Mouse (Mus musculus) CH12.LX (cell line): ENCODE results near the gene Fxyd2. TPM values are rescaled to one million over a fixed set of nuclear protein-coding genes. Genes with fewer than 3 reads are reported as not detected.

ENCODE experiments used
- DNase-seq: peaks from one replicate; pipeline ENCODE4 v3.0.0-alpha.2; 2013; ENCODE audit errors: extremely low read depth
- H3K27ac ChIP-seq: 2 replicates; pipeline ENCODE4 v1.5.1; 2012; ENCODE audit warnings: low read depth, mild to moderate bottlenecking, control low read depth, moderate library complexity; ENCODE audit not compliant: insufficient read depth
- H3K27me3 ChIP-seq: replicated peaks from 2 replicates; pipeline ENCODE3; 2012; ENCODE audit warnings: inconsistent platforms
- H3K36me3 ChIP-seq, 2 experiments: replicated peaks in 1 of 2; 2 replicates each; pipeline versions ENCODE3 to v1.6.1; 2012; ENCODE audit warnings: inconsistent platforms in 1 of 2, low read length in 1 of 2, mild to moderate bottlenecking in 1 of 2, mixed read lengths in 1 of 2, moderate library complexity in 1 of 2; ENCODE audit not compliant: control insufficient read depth in 1 of 2, insufficient read depth in 1 of 2
- H3K4me1 ChIP-seq, 2 experiments: 2 replicates each; pipeline ENCODE4 v1.6.1; 2012; ENCODE audit warnings: inconsistent platforms in 1 of 2, moderate library complexity in 1 of 2; ENCODE audit not compliant: insufficient read depth in 2 of 2, control insufficient read depth in 1 of 2
- H3K4me2 ChIP-seq: 2 replicates; pipeline ENCODE4 v1.6.1; 2012; ENCODE audit warnings: low read depth, mild to moderate bottlenecking, control low read depth; ENCODE audit not compliant: poor library complexity, insufficient read depth, severe bottlenecking
- H3K4me3 ChIP-seq, 3 experiments: fragments of 150-350 bp in 1 of 3; sonication (generic) in 1 of 3; replicated peaks in 1 of 3; 2 replicates each; pipeline versions ENCODE3 to v1.5.1; 2011 to 2012; ENCODE audit warnings: low read depth in 2 of 3, low read length in 2 of 3, mild to moderate bottlenecking in 2 of 3, moderate library complexity in 2 of 3, control low read depth in 1 of 3, improper control_type of control experiment in 1 of 3, inconsistent platforms in 1 of 3, mixed read lengths in 1 of 3; ENCODE audit not compliant: poor library complexity in 1 of 3
- H3K79me2 ChIP-seq: replicated peaks from 2 replicates; pipeline ENCODE4 v1.6.1; 2012; ENCODE audit warnings: mild to moderate bottlenecking, moderate library complexity; ENCODE audit not compliant: control insufficient read depth, poor library complexity, insufficient read depth, severe bottlenecking; ENCODE audit errors: extremely low read depth
- H3K9ac ChIP-seq: 2 replicates; pipeline ENCODE4 v1.6.1; 2012; ENCODE audit warnings: low read depth, mild to moderate bottlenecking, control low read depth, moderate library complexity; ENCODE audit not compliant: insufficient read depth
- H3K9me3 ChIP-seq: replicated peaks from 2 replicates; pipeline ENCODE3; 2012; ENCODE audit warnings: low read length, inconsistent platforms, mixed read lengths
- BHLHE40 ChIP-seq: IDR thresholded peaks from 2 replicates; pipeline ENCODE4 v1.6.1; 2011; ENCODE audit warnings: mild to moderate bottlenecking, low read depth, low read length, improper control_type of control experiment
- CHD1 ChIP-seq: IDR thresholded peaks from 2 replicates; pipeline ENCODE4 v1.6.1; 2012; ENCODE audit warnings: low read depth, low read length, improper control_type of control experiment, inconsistent platforms
- ETS1 ChIP-seq: conservative IDR thresholded peaks from 2 replicates; pipeline ENCODE4 v1.6.1; 2012; ENCODE audit warnings: low read depth, mild to moderate bottlenecking, inconsistent platforms, low read length, improper control_type of control experiment, moderate library complexity
- GABPA ChIP-seq: IDR thresholded peaks from 2 replicates; pipeline ENCODE4 v1.6.1; 2012; ENCODE audit warnings: low read depth, low read length, improper control_type of control experiment, inconsistent platforms; ENCODE audit not compliant: insufficient replicate concordance
- HCFC1 ChIP-seq: IDR thresholded peaks from 2 replicates; pipeline ENCODE4 v1.6.1; 2012; ENCODE audit warnings: low read depth, mild to moderate bottlenecking, inconsistent platforms, low read length, improper control_type of control experiment
- JUN ChIP-seq: IDR thresholded peaks from 2 replicates; pipeline ENCODE4 v1.6.1; 2011; ENCODE audit warnings: low read depth, mild to moderate bottlenecking, low read length, improper control_type of control experiment, moderate library complexity; ENCODE audit not compliant: insufficient read depth
- JUND ChIP-seq: conservative IDR thresholded peaks from 2 replicates; pipeline ENCODE4 v1.6.1; 2011; ENCODE audit warnings: low read depth, low read length, improper control_type of control experiment
- MAX ChIP-seq: IDR thresholded peaks from 2 replicates; pipeline ENCODE4 v1.6.1; 2011; ENCODE audit warnings: low read length, improper control_type of control experiment
- MAZ ChIP-seq: IDR thresholded peaks from 2 replicates; pipeline ENCODE4 v1.6.1; 2012; ENCODE audit warnings: low read depth, mild to moderate bottlenecking, inconsistent platforms, low read length, improper control_type of control experiment, moderate library complexity
- MXI1 ChIP-seq: IDR thresholded peaks from 2 replicates; pipeline ENCODE4 v1.6.1; 2011; ENCODE audit warnings: mild to moderate bottlenecking, low read depth, low read length, improper control_type of control experiment
- MYC ChIP-seq: IDR thresholded peaks from 2 replicates; pipeline ENCODE4 v1.6.1; 2011; ENCODE audit warnings: low read depth, mild to moderate bottlenecking, improper control_type of control experiment, low read length
- NELFE ChIP-seq: IDR thresholded peaks from 2 replicates; pipeline ENCODE4 v1.6.1; 2011; ENCODE audit warnings: low read depth, low read length, improper control_type of control experiment
- POLR2A ChIP-seq: IDR thresholded peaks from 2 replicates; pipeline ENCODE4 v1.6.1; 2011; ENCODE audit warnings: low read depth, mild to moderate bottlenecking, improper control_type of control experiment, low read length
- RAD21 ChIP-seq: IDR thresholded peaks from 2 replicates; pipeline ENCODE4 v1.6.1; 2011; ENCODE audit warnings: low read depth, mild to moderate bottlenecking, low read length, improper control_type of control experiment, moderate library complexity
- RCOR1 ChIP-seq: conservative IDR thresholded peaks from 2 replicates; pipeline ENCODE4 v1.6.1; 2012; ENCODE audit warnings: low read depth, mild to moderate bottlenecking, inconsistent platforms, low read length, improper control_type of control experiment
- SIN3A ChIP-seq: IDR thresholded peaks from 2 replicates; pipeline ENCODE4 v1.6.1; 2012; ENCODE audit warnings: low read length, improper control_type of control experiment, inconsistent platforms
- TCF12 ChIP-seq: IDR thresholded peaks from 2 replicates; pipeline ENCODE4 v1.6.1; 2014; ENCODE audit warnings: low read depth, mild to moderate bottlenecking, inconsistent platforms, low read length, improper control_type of control experiment
- UBTF ChIP-seq: IDR thresholded peaks from 2 replicates; pipeline ENCODE4 v1.6.1; 2012; ENCODE audit warnings: low read depth, mild to moderate bottlenecking, inconsistent platforms, low read length, improper control_type of control experiment, moderate library complexity
- ZC3H11A ChIP-seq: IDR thresholded peaks from 2 replicates; pipeline ENCODE4 v1.6.1; 2012; ENCODE audit warnings: low read depth, mild to moderate bottlenecking, inconsistent platforms, low read length, improper control_type of control experiment
- ZNF384 ChIP-seq: IDR thresholded peaks from 2 replicates; pipeline ENCODE4 v1.6.1; 2012; ENCODE audit warnings: low read depth, low read length, improper control_type of control experiment, inconsistent platforms
- dilution Hi-C: fragments of 300-500 bp; cut with MboI; formaldehyde crosslinking; loops from 2 replicates; pipeline ENCODE4 v1.14.3; 2020; ENCODE audit warnings: low sequenced_read_pairs; ENCODE audit not compliant: extremely low pct_unique_long_range_greater_than_20kb, extremely low pct_ligation_motif_present
- in situ Hi-C: fragments of 300-500 bp; cut with MboI; formaldehyde crosslinking; loops from 3 replicates; pipeline ENCODE4 v1.14.3; 2019; ENCODE audit warnings: low sequenced_read_pairs, low pct_ligation_motif_present, low pct_unique_long_range_greater_than_20kb, mixed read lengths
- polyA plus RNA-seq: library from polyadenylated mRNA; unstranded; fragments of >175 nt; gene quantifications from 2 replicates; pipeline ENCODE4 v1.2.1, GENCODE M21; 2012; ENCODE audit warnings: low read depth; ENCODE audit not compliant: insufficient read length
- total RNA-seq, 2 experiments: library from RNA; depleted of rRNA; stranded (reverse); fragments of 300-350 nt in 1 of 2; fragments of >200 nt in 1 of 2; gene quantifications; 2 replicates each; pipeline ENCODE4 v1.2.3; 2012 to 2014

The Fxyd2 gene
- total and polyA plus RNA-seq, 3 experiments = not detected

GRCm38 (mm10) chr9:45410193-45410592, 10.7 kb downstream of the Fxyd2 start:
- no peak overlapping the region for H3K4me3 ChIP-seq
- dilution Hi-C loops (no loop called here), in situ Hi-C loops (loop anchor here (10.0 kb wide), 1 partner anchor 335 kb away; no protein-coding TSS in a partner anchor)
- TF ChIP-seq BHLHE40 (no peak), MYC (no peak), MAX (no peak), CHD1 (no peak), GABPA (no peak), ETS1 (no peak), MAZ (no peak), MXI1 (no peak)
- H3K9ac ChIP-seq = no peak overlapping the region
- no peaks in the 10 kb centered on the region for H3K36me3 ChIP-seq
- H3K4me1 ChIP-seq = peaks cover 2 to 30% of the 10 kb centered on the region in 2 experiments
- H3K9me3 ChIP-seq = no peaks in the 10 kb centered on the region
- no peaks in the 10 kb centered on the region for H3K79me2 ChIP-seq
- H3K27ac ChIP-seq = no peak overlapping the region
- H3K4me2 ChIP-seq = no peak overlapping the region
- H3K27me3 ChIP-seq = peaks cover 22% of the 10 kb centered on the region
- DNase-seq = no peak

- Histone ChIP-seq H3K79me2 (no peaks in the 10 kb centered on the region), H3K4me1 (peaks cover 2 to 26% of the 10 kb centered on the region in 2 experiments), H3K9ac (no peak overlapping the region), H3K27ac (no peak overlapping the region), H3K4me3 (no peak overlapping the region), H3K27me3 (peaks cover 18% of the 10 kb centered on the region), H3K9me3 (no peaks in the 10 kb centered on the region), H3K36me3 (no peaks in the 10 kb centered on the region), H3K4me2 (no peak overlapping the region)
- in situ Hi-C loops = loop anchor here (10.0 kb wide), 1 partner anchor 334 kb away; no protein-coding TSS in a partner anchor
- dilution Hi-C loops = no loop called here
- DNase-seq = no peak
- TF ChIP-seq POLR2A (no peak), UBTF (no peak), NELFE (no peak), ZNF384 (no peak), JUN (no peak), RCOR1 (no peak), MAX (no peak), GABPA (no peak), ZC3H11A (no peak), HCFC1 (no peak), SIN3A (no peak), RAD21 (no peak), TCF12 (no peak), JUND (no peak)
Measured at GRCm38 (mm10) chr9:45410614-45411013, 11.1 kb downstream of the Fxyd2 start.
